ENCODE assay signal across 7 mouse cellular contexts in genomic region chr15:85036566-85037342, GRCm38 (mm10). TPM values are rescaled to one million over a fixed set of nuclear protein-coding genes. Genes with fewer than 3 reads are reported as not detected.
DNase-seq lines count a peak whose midpoint lies in the region; ATAC-seq lines count a peak whose summit lies in the region.

No protein-coding gene starts in this region.

- no peaks in the 10 kb centered on the region for H3K9me3 ChIP-seq in intestine, embryonic 16.5 days (ENCODE audit: control insufficient read depth, low read length)
- no peaks in the 10 kb centered on the region for H3K9me3 ChIP-seq in midbrain, embryonic 11.5 days (ENCODE audit: control insufficient read depth, low read length)

- peak; percentile 93 for ATAC-seq in intestine, embryonic 16.5 days
- ATAC-seq in midbrain, embryonic 11.5 days (ENCODE audit: low FRiP score) = peak; percentile 95

- H3K4me2 ChIP-seq in intestine, embryonic 16.5 days (ENCODE audit: low read depth, low read length) = peak overlapping the region; percentile 91
- H3K4me2 ChIP-seq in midbrain, embryonic 11.5 days = peak overlapping the region; percentile 86

- H3K27ac ChIP-seq in intestine, embryonic 16.5 days (ENCODE audit: low read length) = peak overlapping the region; percentile 95
- no peak overlapping the region for H3K27ac ChIP-seq in midbrain, embryonic 11.5 days (ENCODE audit: low read depth, low read length)

- DNase-seq in adrenal gland, adult 18-20 months (ENCODE audit: low spot score in 2 of 2) = peak; percentile 98 to 99
- DNase-seq in embryo, embryonic 11 days = peak; percentile 98
- peak; percentile 97 to 100 for DNase-seq in gastrocnemius, postnatal 36 days
- DNase-seq in left cerebral cortex, postnatal 36 days (ENCODE audit: low spot score in 2 of 2) = peak; percentile 97
- peak; percentile 100 for DNase-seq in midbrain, embryonic 11.5 days (ENCODE audit: low spot score, missing footprints)
- DNase-seq in skeletal muscle tissue, adult 2 months (ENCODE audit: low read depth, low spot score) = peak; percentile 94

- no peaks in the 10 kb centered on the region for H3K27me3 ChIP-seq in intestine, embryonic 16.5 days (replicated peaks; ENCODE audit: control insufficient read depth, insufficient read depth, low read length)
- peaks cover 3% of the 10 kb centered on the region for H3K27me3 ChIP-seq in midbrain, embryonic 11.5 days (ENCODE audit: control insufficient read depth, insufficient read depth, low read length)

- peak overlapping the region; percentile 88 for H3K9ac ChIP-seq in intestine, embryonic 16.5 days (ENCODE audit: low read depth, low read length)
- H3K9ac ChIP-seq in midbrain, embryonic 11.5 days (ENCODE audit: low read length) = peak overlapping the region; percentile 82

- WGBS in intestine, embryonic 16.5 days = under 1% methylated on average over 75 of the region's 75 CpGs
- under 1% methylated on average over 72 of the region's 75 CpGs for WGBS in midbrain, embryonic 11.5 days

- intact Hi-C loops in gastrocnemius, postnatal 36 days (cut with DNase I) = no loop called here
- intact Hi-C loops in left cerebral cortex, postnatal 36 days (cut with DNase I) = loop anchor here (5.0 kb wide), 1 partner anchor 34 kb away; no protein-coding TSS in a partner anchor

- no peaks in the 10 kb centered on the region for H3K36me3 ChIP-seq in intestine, embryonic 16.5 days (ENCODE audit: control insufficient read depth, insufficient read depth, low read length)
- no peaks in the 10 kb centered on the region for H3K36me3 ChIP-seq in midbrain, embryonic 11.5 days (ENCODE audit: control insufficient read depth, insufficient read depth, low read length)

- peak overlapping the region; percentile 87 for H3K4me3 ChIP-seq in intestine, embryonic 16.5 days (ENCODE audit: low read length)
- peak overlapping the region; percentile 73 for H3K4me3 ChIP-seq in midbrain, embryonic 11.5 days (ENCODE audit: low read depth, low read length)

- peaks cover 35% of the 10 kb centered on the region for H3K4me1 ChIP-seq in intestine, embryonic 16.5 days (ENCODE audit: control insufficient read depth, insufficient read depth, low read length)
- H3K4me1 ChIP-seq in midbrain, embryonic 11.5 days (ENCODE audit: control insufficient read depth, insufficient read depth, low read length) = peaks cover 6% of the 10 kb centered on the region; the same call in 1 of the 2 replicates

RNA-seq across cellular contexts. Expression of gene Fam118a, which starts 8.0 kb away (rescaled TPM):
- 1 to 10 TPM; 8.2 to 9.8 TPM for total RNA-seq in adrenal gland, adult 18-20 months (2021)
- 1 to 10 TPM; 3.9 to 5.4 TPM for total RNA-seq in gastrocnemius, postnatal 36 days (2021)
- 27.8 and 28.8 TPM in 2 replicates for polyA plus RNA-seq in intestine, embryonic 16.5 days (2015; fragmentation: Nextera tagmentation; extraction: Ambion mirVana)
- 10 to 100 TPM; 18.9 to 24.3 TPM for total RNA-seq in left cerebral cortex, postnatal 36 days (2021)
- polyA plus RNA-seq in midbrain, embryonic 11.5 days (2014; fragmentation: Nextera tagmentation; extraction: Ambion mirVana) = 30.1 and 32.1 TPM in 2 replicates

RNA-seq across cellular contexts. Expression of gene Upk3a, which starts 19.8 kb away (rescaled TPM):
- not detected for total RNA-seq in adrenal gland, adult 18-20 months (2021)
- not detected for total RNA-seq in gastrocnemius, postnatal 36 days (2021)
- polyA plus RNA-seq in intestine, embryonic 16.5 days (2015; fragmentation: Nextera tagmentation; extraction: Ambion mirVana) = 1.6 and 2.1 TPM in 2 replicates
- total RNA-seq in left cerebral cortex, postnatal 36 days (2021) = not detected
- polyA plus RNA-seq in midbrain, embryonic 11.5 days (2014; fragmentation: Nextera tagmentation; extraction: Ambion mirVana) = 0.15 TPM in 1 of 2 replicates, not detected in the other

RNA-seq across cellular contexts. Expression of gene 5031439G07Rik, which starts 48.4 kb away (rescaled TPM):
- 10 to 100 TPM; 38.8 to 53.7 TPM for total RNA-seq in adrenal gland, adult 18-20 months (2021)
- 10 to 100 TPM; 78.0 to 86.5 TPM for total RNA-seq in gastrocnemius, postnatal 36 days (2021)
- 7.1 and 8.1 TPM in 2 replicates for polyA plus RNA-seq in intestine, embryonic 16.5 days (2015; fragmentation: Nextera tagmentation; extraction: Ambion mirVana)
- 10 to 100 TPM; 76.2 to 83.6 TPM for total RNA-seq in left cerebral cortex, postnatal 36 days (2021)
- polyA plus RNA-seq in midbrain, embryonic 11.5 days (2014; fragmentation: Nextera tagmentation; extraction: Ambion mirVana) = 11.7 and 17.2 TPM in 2 replicates
